Mouse (Mus musculus) G1E (cell line): ENCODE measurements around the gene Pms2.

Experiments used
- CTCF ChIP-seq: IDR thresholded peaks from 2 replicates; pipeline ENCODE4 v1.5.1; 2012; ENCODE audit warnings: low read depth, low read length, inconsistent platforms, mixed read lengths
- GATA1 ChIP-seq: IDR thresholded peaks from 2 replicates; pipeline ENCODE4 v1.6.1; 2012; ENCODE audit warnings: borderline replicate concordance, low read length, inconsistent platforms, mixed read lengths
- POLR2AphosphoS5 ChIP-seq: IDR thresholded peaks from 2 replicates; pipeline ENCODE4 v1.6.1; 2012; ENCODE audit warnings: low read depth, low read length, inconsistent platforms; ENCODE audit not compliant: insufficient replicate concordance
- TAL1 ChIP-seq: conservative IDR thresholded peaks from 2 replicates; pipeline ENCODE4 v1.6.1; 2012; ENCODE audit warnings: low read depth, low read length, inconsistent platforms, mixed read lengths

GRCm38 (mm10) chr5:143929291-143929690 lies 19.5 kb downstream of the Pms2 start:
- TF ChIP-seq CTCF = no peak
- TF ChIP-seq POLR2AphosphoS5 = no peak
- TF ChIP-seq GATA1 = no peak
- TF ChIP-seq TAL1 = no peak
